Mouse (Mus musculus) urinary bladder, postnatal 36 days (tissue): ENCODE measurements at regions not wholly inside any gene's neighbourhood (a gene's known extent, or its start where the extent isn't known, plus 50 kb on each side); places are given as distances from the start of the nearest gene placed in this dataset.

Experiments used
- DNase-seq, 2 experiments: peaks; one replicate each; pipeline ENCODE4 v3.0.0; 2022; ENCODE audit warnings: low spot score in 2 of 2, mixed read lengths in 1 of 2

DNA sequence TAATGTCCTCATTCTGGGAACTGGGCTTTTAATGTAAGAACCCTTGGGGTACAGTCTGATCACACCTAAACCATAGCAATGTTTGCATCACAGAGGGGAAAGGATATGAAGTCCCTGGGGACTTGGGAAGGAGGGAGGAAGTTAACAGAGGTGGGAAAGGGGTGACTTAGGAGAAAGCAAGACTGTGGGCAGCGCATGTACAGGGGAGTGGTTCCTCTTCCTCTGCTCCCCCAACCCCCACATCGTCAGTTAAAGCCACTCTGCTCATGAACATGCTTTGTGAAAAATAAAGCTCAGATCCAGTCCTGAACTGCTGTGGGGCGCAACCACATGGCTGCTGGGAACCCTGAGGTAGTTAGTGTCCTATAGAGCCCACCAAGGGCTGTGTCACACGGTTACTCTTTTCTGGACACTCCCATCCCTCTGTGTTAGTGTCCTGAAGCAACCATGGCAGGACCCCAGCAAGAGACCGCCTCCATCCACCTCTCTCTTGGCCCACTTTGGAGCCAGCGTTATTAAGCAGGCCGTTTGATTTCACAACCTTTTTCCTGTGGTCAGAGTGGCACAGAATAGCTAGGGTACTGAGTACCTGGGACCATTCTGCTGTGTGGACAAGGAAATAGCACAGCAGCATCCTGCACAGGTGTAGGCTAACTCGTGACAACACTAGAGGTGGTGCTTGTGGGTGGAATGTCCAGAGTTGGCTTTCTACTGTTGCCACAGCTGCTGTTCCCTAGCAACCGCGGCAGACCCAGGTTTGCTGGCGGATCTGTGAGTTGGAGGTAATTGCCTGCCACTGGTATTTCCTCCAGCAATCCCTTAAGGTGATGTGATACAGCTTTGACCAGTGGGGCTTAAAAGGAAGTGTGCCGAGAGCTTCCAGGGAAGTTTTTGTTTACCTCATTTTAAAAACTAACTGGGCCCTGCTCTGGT lies 50.3 kb upstream of the Cpeb4 start:
- DNase-seq = no peak
